Mouse (Mus musculus) right cerebral cortex, postnatal 36 days (tissue): ENCODE data around the gene Lrrc63.

ENCODE experiments used
- DNase-seq, 2 experiments: peaks; one replicate each; pipeline ENCODE4 v3.0.0; 2022; ENCODE audit warnings: low spot score in 2 of 2, mixed read lengths in 1 of 2

Gene Lrrc63

GRCm38 (mm10) chr14:75136119-75136966 is 5.7 kb upstream of the Lrrc63 start:
- DNase-seq, result no peak

DNA sequence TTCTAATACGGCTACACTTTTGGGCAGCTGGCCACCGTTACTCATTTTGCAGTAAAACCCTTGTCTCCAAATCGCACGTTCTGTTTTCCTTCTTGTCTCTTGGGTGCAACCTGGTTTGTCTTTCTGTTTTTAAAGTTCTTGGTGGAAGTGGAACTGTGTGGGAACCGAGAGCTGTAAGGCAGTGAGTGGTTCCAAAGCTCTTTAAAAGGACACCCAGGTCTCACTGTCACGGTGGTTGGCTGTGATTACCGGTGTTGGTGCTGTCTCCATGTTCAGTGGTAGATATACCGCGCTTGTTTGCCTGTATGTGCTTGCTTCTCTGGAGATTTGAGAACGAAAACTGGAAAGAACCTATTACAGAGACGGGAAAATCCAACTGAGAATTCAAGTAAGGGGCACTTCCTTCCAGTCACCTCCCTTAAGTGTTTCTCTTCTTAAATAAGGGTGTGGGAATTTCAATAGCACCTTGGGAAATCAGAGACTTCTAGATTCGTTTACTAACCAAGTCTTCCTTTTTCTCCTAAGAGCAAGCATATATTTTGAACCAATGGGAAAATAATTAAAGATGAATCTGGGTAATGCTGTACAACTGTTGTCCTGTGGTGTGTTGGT is 749 bp upstream of the Lrrc63 start:
- no peak for DNase-seq

DNA sequence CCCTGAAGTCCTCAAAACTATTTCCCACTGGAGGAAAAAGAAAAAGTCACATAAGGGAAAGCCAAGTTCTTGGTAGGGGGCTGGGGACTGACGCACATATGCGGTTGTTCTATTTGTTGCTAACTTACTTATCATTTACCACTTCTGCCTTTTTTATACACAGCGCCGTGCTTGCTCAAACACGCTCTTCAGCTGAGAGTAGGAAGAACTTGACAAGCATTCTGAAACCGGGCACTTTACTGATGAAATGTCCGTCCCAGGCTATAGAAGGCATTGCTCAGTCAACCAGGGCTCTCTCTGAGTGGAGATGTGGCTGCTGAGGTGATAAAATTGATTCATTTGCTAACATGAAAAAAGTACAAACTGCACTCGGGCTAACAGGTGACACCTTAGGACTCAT is 9.0 kb downstream of the Lrrc63 start:
- DNase-seq, result no peak

DNA sequence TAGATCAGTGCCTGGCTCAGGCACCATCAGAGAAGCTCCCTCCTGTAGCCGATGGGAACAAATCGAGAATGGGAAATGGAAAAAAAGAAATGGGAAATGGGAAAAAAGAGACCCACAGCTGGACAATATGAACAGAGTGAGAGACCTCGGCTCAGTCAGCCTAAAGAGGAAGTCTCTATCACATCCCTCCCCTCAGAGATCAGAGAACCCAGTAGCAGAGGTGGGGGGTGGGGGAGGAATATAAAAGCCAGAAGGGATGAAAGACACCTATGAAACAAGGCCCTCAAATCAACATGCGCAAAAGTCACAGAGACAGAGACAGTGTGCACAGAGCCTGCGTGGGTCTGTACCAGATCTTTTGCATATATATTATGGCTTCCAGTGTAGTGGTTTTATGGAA is 27.7 kb downstream of the Lrrc63 start:
- no peak for DNase-seq

DNA sequence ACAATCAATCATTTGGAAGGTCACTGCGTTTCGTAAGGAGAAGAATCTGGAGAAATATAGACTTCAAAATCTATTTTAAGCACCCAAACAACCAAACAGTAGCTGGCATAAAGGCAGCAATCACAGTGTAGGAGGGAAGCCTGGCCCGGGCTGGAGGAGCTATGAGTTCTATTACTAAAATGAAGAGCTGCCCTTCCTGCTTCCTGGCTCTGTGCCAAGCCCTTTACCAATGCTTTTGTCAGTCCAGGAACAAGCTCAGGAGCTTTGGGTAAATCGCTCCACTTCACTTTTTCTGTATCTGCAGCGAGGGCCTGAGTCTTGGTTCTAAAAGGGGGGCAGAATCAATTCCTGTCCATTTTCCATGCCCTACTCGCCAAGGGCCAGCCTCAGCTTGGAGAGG is 52.7 kb downstream of the Lrrc63 start:
- DNase-seq, result no peak

GRCm38 (mm10) chr14:75075299-75076180 is 55.1 kb downstream of the Lrrc63 start:
- DNase-seq, result no peak

DNA sequence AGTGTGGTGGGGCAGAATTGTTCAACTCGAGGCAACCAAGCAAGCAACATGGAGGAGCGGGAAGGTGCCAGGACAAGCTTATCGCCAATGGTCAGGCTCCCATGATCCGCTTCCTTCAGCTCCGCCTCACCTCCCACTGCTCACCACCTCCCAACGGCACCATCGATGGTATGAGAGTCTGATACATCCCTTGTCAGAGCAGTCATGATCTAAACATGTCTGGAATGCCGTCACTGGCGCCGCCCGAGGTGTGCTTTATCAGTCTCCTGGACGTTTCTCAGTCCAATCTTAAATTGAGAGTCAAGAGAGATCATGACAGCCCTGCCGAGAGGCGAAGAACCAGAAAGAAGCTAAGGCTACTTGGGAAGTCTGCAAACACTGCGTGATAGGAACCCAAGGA is 59.6 kb downstream of the Lrrc63 start:
- DNase-seq, result no peak

GRCm38 (mm10) chr14:75069356-75069979 is 61.2 kb downstream of the Lrrc63 start:
- no peak for DNase-seq

DNA sequence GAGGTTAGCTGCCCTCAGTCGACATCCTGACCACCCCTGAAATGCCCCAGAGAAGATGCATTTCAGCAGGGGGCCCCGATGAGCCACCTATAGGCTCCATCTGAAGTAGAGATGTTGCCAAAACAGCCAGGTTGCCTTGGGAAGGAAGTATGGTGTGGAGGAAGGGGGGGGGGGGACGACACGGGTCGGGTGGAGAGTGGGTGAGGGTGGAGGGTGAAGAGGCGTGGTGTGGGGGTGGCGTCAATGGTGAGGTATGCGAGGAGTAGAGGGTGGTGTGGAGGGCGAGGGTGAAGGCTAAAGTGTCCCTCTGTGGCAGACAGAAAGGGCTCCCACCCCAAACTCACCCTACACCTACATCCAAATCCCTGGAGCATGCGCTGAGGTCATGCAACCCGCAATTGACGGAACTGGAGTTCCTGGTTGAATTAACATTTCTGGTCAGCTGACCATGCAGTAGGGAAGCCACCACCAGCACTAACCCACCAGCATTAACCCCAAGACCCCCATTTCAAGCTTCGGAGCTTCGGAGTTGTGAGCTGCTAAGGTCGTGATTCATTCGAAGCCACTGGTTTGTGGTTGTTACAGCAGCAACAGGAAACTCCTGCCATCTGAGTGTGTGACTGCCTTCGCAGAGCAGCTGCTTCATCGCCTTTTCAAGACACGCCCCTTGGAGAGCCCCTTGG is 62.1 kb downstream of the Lrrc63 start:
- DNase-seq, result no peak

DNA sequence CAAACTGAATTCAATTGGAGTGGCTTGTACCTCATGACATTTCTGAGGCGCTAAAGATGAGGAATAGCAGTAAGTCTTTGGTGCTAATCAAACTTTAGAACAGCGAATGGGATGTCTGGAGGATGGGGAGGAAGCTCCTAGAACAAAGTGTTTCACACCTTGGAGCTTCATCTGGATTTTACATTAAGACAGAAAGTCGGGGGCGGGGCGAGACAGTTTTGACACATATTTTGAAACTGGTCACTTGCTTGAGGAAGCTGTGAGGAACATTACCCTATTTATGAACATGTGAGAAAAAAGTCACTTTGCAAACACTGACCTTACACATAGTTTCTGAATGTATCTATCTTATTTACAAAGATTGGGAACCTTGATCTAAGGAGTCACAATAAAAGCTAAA is 65.5 kb downstream of the Lrrc63 start:
- no peak for DNase-seq

DNA sequence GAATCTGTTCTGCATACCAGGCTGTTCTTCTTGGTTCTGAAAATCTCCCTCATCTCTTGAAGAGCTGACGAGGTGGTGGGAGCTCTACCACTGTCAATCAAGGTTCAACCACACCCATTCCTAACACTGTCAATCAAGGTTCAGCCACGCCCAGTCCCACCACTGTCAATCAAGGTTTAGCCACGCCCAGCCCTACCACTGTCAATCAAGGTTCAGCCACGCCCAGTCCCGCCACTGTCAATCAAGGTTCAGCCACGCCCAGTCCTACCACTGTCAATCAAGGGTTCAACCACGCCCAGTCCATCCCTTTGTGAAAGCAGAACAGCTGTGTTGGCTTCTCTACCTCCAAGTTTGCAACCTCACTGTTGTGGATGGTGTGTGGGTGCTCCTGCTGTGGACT is 66.2 kb downstream of the Lrrc63 start:
- no peak for DNase-seq

DNA sequence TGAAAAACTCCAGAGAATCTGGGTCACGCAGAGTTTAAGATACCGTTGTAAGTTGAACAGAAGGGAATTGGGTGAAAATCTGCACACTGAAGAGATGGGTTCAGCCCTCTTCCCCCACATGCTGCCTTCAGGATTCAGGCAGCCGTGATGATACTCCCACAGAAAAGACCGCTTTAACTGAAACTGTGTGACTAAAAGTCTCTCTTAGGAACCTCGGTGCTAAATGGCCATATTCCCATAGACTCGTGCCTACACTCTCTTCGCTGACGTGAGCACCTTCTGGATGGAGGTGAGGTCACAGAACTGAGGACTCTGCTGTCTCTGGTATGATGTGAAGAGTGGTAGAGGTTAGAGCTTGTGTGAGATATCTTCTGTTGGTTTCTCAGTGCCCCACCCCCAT is 66.7 kb downstream of the Lrrc63 start:
- DNase-seq, result peak in 1 of 2 experiments; percentile 16

DNA sequence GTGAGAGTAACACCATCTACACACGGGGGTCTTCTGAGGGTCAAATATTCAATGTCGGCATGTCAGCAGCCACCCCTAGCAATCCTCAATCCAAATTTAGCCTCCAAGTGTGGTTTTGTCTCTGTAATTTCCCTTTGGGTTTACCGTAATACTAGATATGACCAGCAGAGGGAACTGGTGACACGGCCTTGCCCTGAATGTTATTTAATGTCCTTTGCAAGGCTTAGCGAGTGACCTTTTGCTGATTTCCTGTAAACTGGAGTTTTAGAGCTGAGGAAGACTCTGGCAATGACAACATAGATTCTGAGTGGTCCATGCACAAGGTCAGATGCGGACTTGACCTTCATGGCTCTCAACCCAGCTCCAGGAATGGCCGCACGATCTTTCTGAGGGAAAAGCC is 70.1 kb downstream of the Lrrc63 start:
- DNase-seq, result no peak

DNA sequence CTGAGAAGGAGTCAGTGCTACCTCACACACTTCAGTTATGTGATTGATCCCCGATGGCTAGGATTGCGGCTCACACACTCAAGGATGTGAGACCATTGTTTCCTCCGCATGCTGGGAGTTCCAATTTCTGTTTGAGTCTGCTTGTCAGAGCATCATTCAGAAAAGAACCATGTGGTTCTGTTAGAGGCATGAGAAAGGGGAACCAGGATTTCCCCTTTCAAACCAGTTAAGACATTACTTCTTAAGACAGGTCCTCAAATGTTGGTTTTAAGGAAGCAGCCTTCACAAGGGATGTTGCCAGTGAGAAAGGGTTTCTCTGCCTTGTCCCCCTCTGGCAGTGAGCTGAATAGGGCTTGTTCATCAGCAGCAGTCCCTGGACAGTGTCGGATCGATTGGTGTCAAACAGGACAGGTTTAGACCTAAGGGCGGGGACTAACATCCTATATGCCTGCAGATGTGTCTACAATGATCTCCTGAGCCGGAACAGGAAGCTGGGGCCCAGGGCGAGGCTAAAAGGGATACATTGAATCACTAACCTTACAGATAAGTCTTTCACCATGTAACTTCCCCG is 73.7 kb downstream of the Lrrc63 start:
- no peak for DNase-seq

DNA sequence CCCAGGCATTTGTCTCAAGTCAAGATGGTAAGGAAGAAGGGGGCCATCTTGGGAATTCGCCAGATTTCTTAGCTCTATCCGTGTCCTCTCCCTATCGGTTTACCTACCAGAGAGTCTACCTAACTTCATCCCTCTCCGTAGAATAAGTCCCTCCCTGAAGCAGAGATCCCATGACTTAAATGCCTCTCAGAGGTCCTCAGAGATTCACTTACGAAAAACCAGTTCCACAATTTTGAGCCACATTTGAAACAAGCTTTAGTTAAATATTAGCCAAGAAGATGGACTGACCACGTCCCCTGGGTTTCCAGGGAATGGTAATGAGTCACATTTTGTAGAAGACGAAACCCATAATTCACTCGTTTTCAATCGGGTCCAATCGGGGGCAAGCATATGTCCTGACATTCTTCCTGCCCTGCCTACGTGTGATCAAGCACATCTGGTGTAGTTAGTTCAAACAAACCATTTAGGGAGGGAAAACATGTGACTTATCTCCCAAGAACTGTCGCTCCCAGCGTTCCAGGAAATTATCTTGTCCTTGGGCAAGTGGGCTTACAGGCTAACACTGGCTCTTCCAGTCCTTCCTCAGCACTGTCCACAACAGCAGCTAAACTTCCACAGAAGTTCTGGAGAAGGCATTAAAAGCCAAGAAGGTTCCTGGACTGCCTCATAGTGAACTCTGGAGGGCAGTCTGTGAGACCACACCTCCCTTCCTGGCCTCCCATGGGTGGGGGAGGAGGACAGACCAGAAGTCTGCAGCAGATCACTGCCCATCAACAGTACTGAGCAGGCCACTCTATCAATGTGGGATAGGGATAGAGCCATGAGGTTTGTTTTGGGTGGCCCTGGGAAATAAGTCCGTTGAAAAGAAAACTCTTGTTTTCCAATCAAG is 76.0 kb downstream of the Lrrc63 start:
- no peak for DNase-seq

GRCm38 (mm10) chr14:75052451-75052850 is 78.2 kb downstream of the Lrrc63 start:
- no peak for DNase-seq

DNA sequence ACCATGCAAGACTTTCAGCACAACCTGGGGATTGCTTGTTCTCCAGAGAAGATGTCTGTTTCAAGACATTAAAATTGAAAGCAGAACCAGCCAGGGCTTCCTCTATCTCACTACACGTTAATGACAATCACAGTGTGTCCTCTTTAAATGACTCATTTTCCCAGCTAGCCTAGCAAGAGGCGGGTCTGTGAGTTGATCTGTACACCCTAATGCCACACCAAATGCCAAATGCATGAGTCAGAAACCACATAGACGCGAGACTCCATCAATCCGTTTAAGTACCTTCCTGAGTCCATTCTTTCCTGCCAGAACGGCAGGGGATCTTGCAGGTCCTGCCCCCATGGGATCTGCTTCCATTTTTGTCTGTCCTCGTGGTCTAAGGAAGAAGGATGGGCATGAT is 85.5 kb downstream of the Lrrc63 start:
- no peak for DNase-seq

- no peak for DNase-seq
Measured at GRCm38 (mm10) chr14:75035431-75035830, 95.2 kb downstream of the Lrrc63 start.
